Mouse (Mus musculus): ENCODE results near the gene Dgkg. TPM values are rescaled to one million over a fixed set of nuclear protein-coding genes. Genes with fewer than 3 reads are reported as not detected.
A peak's percentile ranks its signal among the peaks of the same experiment; 100 is the strongest.

The Dgkg gene
- total RNA-seq, 1 experiment: 0.22 TPM

GRCm38 (mm10) chr16:22504851-22505250, 152.2 kb downstream of the Dgkg start:
- H3K27ac ChIP-seq (ENCODE audit: insufficient read depth, low read depth, low read length, poor library complexity, severe bottlenecking): peak overlapping the region; percentile 64
- H3K9ac ChIP-seq (ENCODE audit: insufficient read depth, low read depth, low read length, poor library complexity, severe bottlenecking): no peak overlapping the region
- DNase-seq (ENCODE audit: low read depth, low spot score): no peak
- H3K9me3 ChIP-seq (ENCODE audit: control insufficient read depth, insufficient read depth, low read depth, low read length): no peaks in the 10 kb centered on the region
- H3K36me3 ChIP-seq (ENCODE audit: control insufficient read depth, insufficient read depth, low read length, poor library complexity, severe bottlenecking): no peaks in the 10 kb centered on the region
- TF ChIP-seq ZC3H11A (IDR thresholded peaks at IDR 0.05; ENCODE audit: borderline replicate concordance, low read depth, low read length) (no peak), HCFC1 (IDR thresholded peaks at IDR 0.05; ENCODE audit: borderline replicate concordance, insufficient read depth, low read length) (no peak), CHD2 (IDR thresholded peaks at IDR 0.05; ENCODE audit: low read depth, low read length) (no peak), MAFK (IDR thresholded peaks at IDR 0.05; ENCODE audit: insufficient read depth, low read depth, low read length) (no peak), ZNF384 (IDR thresholded peaks at IDR 0.05; ENCODE audit: low read depth, low read length) (no peak)
- in situ Hi-C loops (cut with MboI; ENCODE audit: low sequenced_read_pairs in 2 of 2, unreplicated experiment in 2 of 2): no loop called here
- peak overlapping the region in 1 of 2 experiments; percentile 26; a peak in 1 of 4 replicates for H3K4me3 ChIP-seq (ENCODE audit: insufficient read depth in 1 of 2, low read depth in 1 of 2, low read length in 2 of 2, poor library complexity in 1 of 2, severe bottlenecking in 1 of 2)
- peaks cover 16 to 27% of the 10 kb centered on the region in 2 experiments for H3K4me1 ChIP-seq (ENCODE audit: control insufficient read depth in 2 of 2, insufficient read depth in 2 of 2, low read length in 2 of 2, poor library complexity in 1 of 2)

- no peak overlapping the region for H3K9ac ChIP-seq (ENCODE audit: insufficient read depth, low read depth, low read length, poor library complexity, severe bottlenecking)
- in situ Hi-C loops (cut with MboI; ENCODE audit: low sequenced_read_pairs in 2 of 2, unreplicated experiment in 2 of 2): no loop called here
- peaks cover 16 to 21% of the 10 kb centered on the region in 2 experiments for H3K4me1 ChIP-seq (ENCODE audit: control insufficient read depth in 2 of 2, insufficient read depth in 2 of 2, low read length in 2 of 2, poor library complexity in 1 of 2)
- DNase-seq (ENCODE audit: low read depth, low spot score): no peak
- no peak overlapping the region for H3K4me3 ChIP-seq (ENCODE audit: insufficient read depth in 1 of 2, low read depth in 1 of 2, low read length in 2 of 2, poor library complexity in 1 of 2, severe bottlenecking in 1 of 2)
- TF ChIP-seq MAFK (IDR thresholded peaks at IDR 0.05; ENCODE audit: insufficient read depth, low read depth, low read length) (no peak), HCFC1 (IDR thresholded peaks at IDR 0.05; ENCODE audit: borderline replicate concordance, insufficient read depth, low read length) (no peak), ZC3H11A (IDR thresholded peaks at IDR 0.05; ENCODE audit: borderline replicate concordance, low read depth, low read length) (no peak), CHD2 (IDR thresholded peaks at IDR 0.05; ENCODE audit: low read depth, low read length) (no peak), ZNF384 (IDR thresholded peaks at IDR 0.05; ENCODE audit: low read depth, low read length) (no peak)
- no peaks in the 10 kb centered on the region for H3K9me3 ChIP-seq (ENCODE audit: control insufficient read depth, insufficient read depth, low read depth, low read length)
- H3K36me3 ChIP-seq (ENCODE audit: control insufficient read depth, insufficient read depth, low read length, poor library complexity, severe bottlenecking): no peaks in the 10 kb centered on the region
- H3K27ac ChIP-seq (ENCODE audit: insufficient read depth, low read depth, low read length, poor library complexity, severe bottlenecking): no peak overlapping the region
These were observed 153.0 kb downstream of the Dgkg start for GRCm38 (mm10) chr16:22504049-22504448.

GRCm38 (mm10) chr16:22503467-22503866, 153.6 kb downstream of the Dgkg start:
- Histone ChIP-seq H3K4me1 (ENCODE audit: control insufficient read depth in 2 of 2, insufficient read depth in 2 of 2, low read length in 2 of 2, poor library complexity in 1 of 2) (peaks cover 16 to 20% of the 10 kb centered on the region in 2 experiments), H3K27ac (ENCODE audit: insufficient read depth, low read depth, low read length, poor library complexity, severe bottlenecking) (no peak overlapping the region), H3K9ac (ENCODE audit: insufficient read depth, low read depth, low read length, poor library complexity, severe bottlenecking) (no peak overlapping the region), H3K9me3 (ENCODE audit: control insufficient read depth, insufficient read depth, low read depth, low read length) (no peaks in the 10 kb centered on the region), H3K36me3 (ENCODE audit: control insufficient read depth, insufficient read depth, low read length, poor library complexity, severe bottlenecking) (no peaks in the 10 kb centered on the region), H3K4me3 (ENCODE audit: insufficient read depth in 1 of 2, low read depth in 1 of 2, low read length in 2 of 2, poor library complexity in 1 of 2, severe bottlenecking in 1 of 2) (no peak overlapping the region)
- no peak for TF ChIP-seq CHD2 (IDR thresholded peaks at IDR 0.05; ENCODE audit: low read depth, low read length)
- no peak for TF ChIP-seq MAFK (IDR thresholded peaks at IDR 0.05; ENCODE audit: insufficient read depth, low read depth, low read length)
- no peak for TF ChIP-seq ZC3H11A (IDR thresholded peaks at IDR 0.05; ENCODE audit: borderline replicate concordance, low read depth, low read length)
- in situ Hi-C loops (cut with MboI; ENCODE audit: low sequenced_read_pairs in 2 of 2, unreplicated experiment in 2 of 2): no loop called here
- DNase-seq (ENCODE audit: low read depth, low spot score): no peak

- Histone ChIP-seq H3K4me1 (ENCODE audit: control insufficient read depth in 2 of 2, insufficient read depth in 2 of 2, low read length in 2 of 2, poor library complexity in 1 of 2) (peaks cover 13 to 16% of the 10 kb centered on the region in 2 experiments), H3K4me3 (ENCODE audit: insufficient read depth in 1 of 2, low read depth in 1 of 2, low read length in 2 of 2, poor library complexity in 1 of 2, severe bottlenecking in 1 of 2) (no peak overlapping the region), H3K9me3 (ENCODE audit: control insufficient read depth, insufficient read depth, low read depth, low read length) (no peaks in the 10 kb centered on the region), H3K36me3 (ENCODE audit: control insufficient read depth, insufficient read depth, low read length, poor library complexity, severe bottlenecking) (no peaks in the 10 kb centered on the region), H3K9ac (ENCODE audit: insufficient read depth, low read depth, low read length, poor library complexity, severe bottlenecking) (no peak overlapping the region), H3K27ac (ENCODE audit: insufficient read depth, low read depth, low read length, poor library complexity, severe bottlenecking) (no peak overlapping the region)
- TF ChIP-seq HCFC1 (IDR thresholded peaks at IDR 0.05; ENCODE audit: borderline replicate concordance, insufficient read depth, low read length) (no peak), CHD2 (IDR thresholded peaks at IDR 0.05; ENCODE audit: low read depth, low read length) (no peak), ZNF384 (IDR thresholded peaks at IDR 0.05; ENCODE audit: low read depth, low read length) (no peak), ZC3H11A (IDR thresholded peaks at IDR 0.05; ENCODE audit: borderline replicate concordance, low read depth, low read length) (no peak), MAFK (IDR thresholded peaks at IDR 0.05; ENCODE audit: insufficient read depth, low read depth, low read length) (no peak)
- in situ Hi-C loops (cut with MboI; ENCODE audit: low sequenced_read_pairs in 2 of 2, unreplicated experiment in 2 of 2): no loop called here
- DNase-seq (ENCODE audit: low read depth, low spot score): no peak
These were observed 155.2 kb downstream of the Dgkg start for GRCm38 (mm10) chr16:22501855-22502254.

- Histone ChIP-seq H3K4me3 (ENCODE audit: insufficient read depth in 1 of 2, low read depth in 1 of 2, low read length in 2 of 2, poor library complexity in 1 of 2, severe bottlenecking in 1 of 2) (no peak overlapping the region), H3K9ac (ENCODE audit: insufficient read depth, low read depth, low read length, poor library complexity, severe bottlenecking) (no peak overlapping the region), H3K36me3 (ENCODE audit: control insufficient read depth, insufficient read depth, low read length, poor library complexity, severe bottlenecking) (no peaks in the 10 kb centered on the region), H3K4me1 (ENCODE audit: control insufficient read depth in 2 of 2, insufficient read depth in 2 of 2, low read length in 2 of 2, poor library complexity in 1 of 2) (peaks cover 7 to 12% of the 10 kb centered on the region in 2 experiments), H3K27ac (ENCODE audit: insufficient read depth, low read depth, low read length, poor library complexity, severe bottlenecking) (no peak overlapping the region), H3K9me3 (ENCODE audit: control insufficient read depth, insufficient read depth, low read depth, low read length) (no peaks in the 10 kb centered on the region)
- TF ChIP-seq ZC3H11A (IDR thresholded peaks at IDR 0.05; ENCODE audit: borderline replicate concordance, low read depth, low read length): no peak
- no peak for TF ChIP-seq CHD2 (IDR thresholded peaks at IDR 0.05; ENCODE audit: low read depth, low read length)
- no peak for TF ChIP-seq HCFC1 (IDR thresholded peaks at IDR 0.05; ENCODE audit: borderline replicate concordance, insufficient read depth, low read length)
- no peak for TF ChIP-seq MAFK (IDR thresholded peaks at IDR 0.05; ENCODE audit: insufficient read depth, low read depth, low read length)
- no peak for TF ChIP-seq ZNF384 (IDR thresholded peaks at IDR 0.05; ENCODE audit: low read depth, low read length)
- in situ Hi-C loops (cut with MboI; ENCODE audit: low sequenced_read_pairs in 2 of 2, unreplicated experiment in 2 of 2): no loop called here
- no peak for DNase-seq (ENCODE audit: low read depth, low spot score)
These were observed 156.5 kb downstream of the Dgkg start for GRCm38 (mm10) chr16:22500561-22500960.
